8 mouse cellular contexts compared by ENCODE assay signal in genomic region chr11:89066750-89067149, GRCm38 (mm10). TPM values are rescaled to one million over a fixed set of nuclear protein-coding genes. Genes with fewer than 3 reads are reported as not detected.
DNase-seq lines count a peak whose midpoint lies in the region.

Dgke (minus strand) TSS chr11:89066850.

- intact Hi-C loops in left cerebral cortex, postnatal 4 days (cut with DNase I): no loop called here

- no peak for DNase-seq in adrenal gland, adult 18-20 months (ENCODE audit: low spot score in 2 of 2)
- DNase-seq in adrenal gland, adult (ENCODE audit: inconsistent age in 2 of 2, low spot score in 1 of 2): no peak
- DNase-seq in layer of hippocampus, adult 8-10 months (ENCODE audit: low spot score in 2 of 2): no peak
- no peak for DNase-seq in layer of hippocampus, adult 9-10 months (ENCODE audit: low spot score)
- no peak for DNase-seq in adrenal gland, postnatal 4 days (ENCODE audit: low spot score in 2 of 2)
- no peak for DNase-seq in left cerebral cortex, postnatal 4 days
- DNase-seq in right cerebral cortex, postnatal 4 days: no peak
- no peak for DNase-seq in spleen, postnatal 36 days (ENCODE audit: low spot score in 2 of 2)

RNA-seq across cellular contexts. Expression of gene Dgke, which starts in this region (rescaled TPM):
- total RNA-seq in adrenal gland, adult 18-20 months (2021): 10 to 100 TPM; 10.9 to 12.2 TPM
- total RNA-seq in layer of hippocampus, adult 8-10 months (2022): 10 to 100 TPM; 45.9 to 51.3 (median 47.0) TPM
- 10 to 100 TPM; 11.3 to 14.2 TPM for total RNA-seq in adrenal gland, postnatal 4 days (2021)
- 10 to 100 TPM; 31.6 to 33.7 TPM for total RNA-seq in left cerebral cortex, postnatal 4 days (2021)
